Mouse (Mus musculus): ENCODE results near the gene Prep.

DNA sequence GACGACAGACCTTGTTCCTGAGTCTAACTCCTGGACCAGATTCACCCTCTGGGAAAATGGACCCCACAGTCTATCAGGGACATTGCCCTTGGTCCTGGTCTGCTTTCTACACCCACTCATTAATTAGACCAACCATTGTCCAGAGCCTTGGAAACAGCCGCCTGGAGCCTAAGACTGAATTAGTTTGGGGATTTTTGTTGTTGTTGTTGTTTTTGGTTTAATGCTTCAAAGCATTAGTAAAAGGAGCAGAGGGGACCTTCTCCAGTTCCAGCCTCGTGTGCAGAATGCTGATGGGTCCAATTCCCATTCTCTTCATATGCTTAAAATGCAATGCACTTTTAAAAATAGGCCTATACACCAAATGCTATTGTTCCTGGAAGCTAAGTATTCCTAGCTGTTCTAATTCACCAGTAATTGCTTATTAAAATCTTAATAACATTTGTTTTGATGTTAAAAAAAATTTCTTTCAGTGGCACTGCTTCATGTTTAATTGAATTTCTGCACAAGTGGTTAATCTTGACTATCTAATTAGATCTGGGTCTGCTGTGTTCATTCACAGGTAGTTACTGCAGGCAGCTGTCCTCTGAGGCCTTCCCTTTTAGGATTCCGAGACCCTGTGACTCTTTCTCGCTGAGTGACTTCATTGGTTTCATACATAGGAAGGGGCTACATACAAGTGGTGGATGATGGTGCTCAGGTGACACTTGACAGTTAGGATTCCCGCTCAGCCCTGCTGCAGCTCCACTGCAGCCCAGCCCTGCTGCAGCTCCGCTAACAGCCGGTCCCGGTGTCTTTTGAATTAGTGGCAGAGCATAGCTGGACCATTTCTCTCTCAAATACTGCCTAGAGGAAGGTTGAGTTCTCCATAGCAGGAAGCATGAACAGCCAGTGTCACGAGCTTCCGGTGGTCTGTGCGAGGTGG lies 85.0 kb downstream of the Prep start:
- TF ChIP-seq EP300 (IDR thresholded peaks at IDR 0.05; ENCODE audit: insufficient read depth, low read depth, low read length) (no peak), CTCF (IDR thresholded peaks at IDR 0.05) (no peak)

All from heart, adult 2 months (tissue).